Mouse (Mus musculus) MN1 (cell line): ENCODE results near the gene Zfp383.
"Not testable (repeated sequence)": the region's sequence is repeated elsewhere in the genome, so short reads cannot be mapped to it uniquely, and the experiment has no call there.

Source experiments
- DNase-seq: peaks from one replicate; pipeline ENCODE4 v3.0.0-alpha.2; 2016; ENCODE audit warnings: low spot score

Gene Zfp383

DNA sequence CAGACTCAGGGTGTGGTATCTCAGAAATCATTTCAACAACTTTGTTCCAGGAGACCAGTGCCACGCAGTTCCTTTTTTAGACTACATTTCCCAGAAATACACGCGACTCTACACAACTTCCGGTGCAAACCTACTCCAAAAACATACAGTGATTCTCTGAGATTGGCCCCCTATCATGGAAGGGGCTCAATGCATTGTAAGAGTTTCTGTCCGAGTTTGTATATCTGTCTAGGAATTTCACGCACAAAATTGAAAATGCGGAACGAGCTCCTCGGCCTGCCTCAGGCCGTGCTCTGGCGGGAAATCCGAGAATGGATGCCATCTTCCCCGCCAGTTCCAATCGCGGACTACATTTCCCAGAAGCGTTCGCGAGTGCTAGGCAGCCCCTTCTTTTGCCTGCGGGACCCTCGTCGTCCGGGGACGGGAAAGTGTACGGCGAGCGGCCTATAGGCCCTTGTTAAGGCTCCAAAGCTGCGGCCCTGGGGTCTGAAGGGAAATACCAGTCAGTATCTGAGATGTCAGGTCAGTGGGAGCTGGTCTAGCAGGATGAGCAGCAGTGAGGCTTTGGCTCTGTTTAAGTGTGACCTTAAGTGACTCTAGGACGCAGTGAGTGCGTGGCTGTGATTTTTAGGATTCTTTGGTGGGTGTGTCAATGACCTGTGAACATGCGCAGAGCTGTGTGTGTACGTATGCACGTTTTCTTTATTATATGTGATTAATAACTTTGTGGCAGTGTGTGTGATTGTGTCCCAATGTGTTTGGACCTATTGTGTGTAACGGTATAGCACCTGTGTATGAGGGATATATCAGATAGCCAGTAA, at the start of gene Zfp383:
Gene Zfp383, plus strand, starts transcription at position 94 of the 821 bp plus-strand sequence.
- peak; percentile 62 for DNase-seq

DNA sequence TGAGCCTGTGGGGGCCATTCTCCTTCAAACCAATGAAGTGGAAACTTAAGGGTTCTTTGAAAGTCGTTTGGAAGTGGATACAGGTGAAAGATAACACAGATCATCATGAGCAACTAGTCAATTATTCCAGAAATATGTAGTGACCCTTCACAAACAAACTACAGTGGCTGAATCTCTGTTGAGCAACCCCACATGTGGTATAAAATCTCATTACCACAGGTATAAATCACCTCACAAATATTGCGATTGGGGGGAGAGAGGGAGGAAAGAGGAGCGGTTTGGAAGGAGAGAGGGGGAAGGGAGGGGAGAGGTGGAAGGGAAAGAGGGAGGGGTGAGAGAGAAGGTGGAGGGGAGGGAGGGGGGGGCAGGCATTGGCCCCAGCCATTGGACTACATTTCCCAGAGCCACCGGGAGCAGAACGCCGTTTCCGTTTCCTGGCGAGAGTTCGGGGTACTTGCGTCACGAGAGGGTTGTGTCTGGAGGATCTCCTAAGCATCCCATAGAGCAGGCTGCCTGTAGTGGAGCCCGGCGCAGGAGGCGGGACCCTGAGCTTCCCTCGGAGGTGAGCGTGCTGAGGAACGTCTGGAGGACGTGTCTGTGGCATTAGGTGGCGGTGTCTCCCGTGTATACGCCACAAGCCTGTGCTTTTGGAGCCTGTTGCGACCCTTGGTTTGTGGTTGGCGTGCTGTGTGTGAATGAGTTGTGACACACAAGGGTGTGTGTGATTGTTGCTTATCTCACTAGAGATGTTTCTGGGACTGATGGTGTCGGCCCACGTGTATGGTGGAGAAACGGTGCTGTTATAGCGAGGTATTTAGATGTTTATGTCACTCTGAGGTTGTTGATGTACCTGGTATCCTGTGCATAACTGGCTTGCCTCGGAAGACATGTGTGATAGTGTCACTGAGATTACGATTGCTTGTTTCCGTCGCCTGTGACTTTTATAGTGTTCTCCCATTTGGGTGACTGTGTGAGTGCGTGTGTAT, 48.2 kb upstream of the Zfp383 start, which contains the start of gene Zfp420:
Gene Zfp420, plus strand, starts transcription at position 448 of the 986 bp plus-strand sequence.
- peak; percentile 90 for DNase-seq

DNA sequence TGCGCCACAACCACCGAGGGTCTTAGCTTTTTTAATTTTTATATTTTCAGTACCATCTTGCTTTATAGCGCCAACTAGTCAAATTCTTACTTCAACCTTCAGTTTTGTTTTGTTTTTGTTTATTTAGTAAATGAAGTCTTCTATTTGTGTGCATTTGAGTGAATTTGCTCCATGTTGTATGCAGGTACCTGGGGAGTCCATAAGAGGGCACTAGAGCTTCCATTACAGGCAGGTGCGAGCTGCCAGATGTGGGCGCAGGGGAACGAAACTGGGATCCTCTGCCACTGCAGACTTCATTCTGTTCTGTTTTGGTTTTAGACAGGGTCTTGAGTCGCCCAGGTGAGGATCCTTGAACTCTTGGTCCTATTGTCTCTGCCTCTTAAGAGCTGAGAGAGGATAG, 46.4 kb upstream of the Zfp383 start:
- DNase-seq, result peak; percentile 16

DNA sequence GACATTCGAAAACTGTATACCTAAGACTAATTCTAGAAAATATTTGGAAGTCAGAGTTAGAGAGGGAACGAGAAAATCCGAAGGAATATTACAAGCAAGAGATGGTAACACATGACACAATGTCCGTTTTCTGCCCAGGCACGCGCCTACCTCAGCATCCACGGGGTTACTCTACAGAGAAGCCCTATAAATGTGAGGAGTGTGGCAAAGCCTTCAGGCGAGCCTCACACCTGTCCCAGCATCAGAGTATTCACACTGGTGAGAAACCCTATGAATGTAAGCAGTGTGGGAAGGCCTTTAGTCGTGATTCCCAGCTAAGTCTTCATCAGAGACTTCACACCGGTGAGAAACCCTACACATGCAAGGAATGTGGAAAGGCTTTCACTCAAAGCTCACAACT, 33.8 kb upstream of the Zfp383 start:
- no peak for DNase-seq

DNA sequence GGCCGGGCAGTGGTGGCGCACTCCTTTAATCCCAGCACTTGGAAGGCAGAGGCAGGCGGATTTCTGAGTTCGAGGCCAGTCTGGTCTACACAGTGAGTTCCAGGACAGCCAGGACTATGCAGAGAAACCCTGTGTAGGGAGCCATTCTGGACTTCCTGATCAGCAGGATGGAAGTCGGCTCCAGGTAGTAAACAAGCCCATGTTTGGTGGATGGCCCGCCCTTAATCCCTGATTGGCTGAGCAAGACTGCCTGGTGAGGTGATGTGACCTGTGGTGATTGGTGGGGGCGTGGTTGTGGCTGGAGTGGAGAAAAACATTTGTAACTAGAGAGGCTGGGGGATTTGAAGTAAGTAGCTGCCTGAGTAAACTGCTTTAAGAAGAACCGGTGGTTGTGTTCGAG, 30.5 kb upstream of the Zfp383 start:
- DNase-seq, result not testable (repeated sequence)

DNA sequence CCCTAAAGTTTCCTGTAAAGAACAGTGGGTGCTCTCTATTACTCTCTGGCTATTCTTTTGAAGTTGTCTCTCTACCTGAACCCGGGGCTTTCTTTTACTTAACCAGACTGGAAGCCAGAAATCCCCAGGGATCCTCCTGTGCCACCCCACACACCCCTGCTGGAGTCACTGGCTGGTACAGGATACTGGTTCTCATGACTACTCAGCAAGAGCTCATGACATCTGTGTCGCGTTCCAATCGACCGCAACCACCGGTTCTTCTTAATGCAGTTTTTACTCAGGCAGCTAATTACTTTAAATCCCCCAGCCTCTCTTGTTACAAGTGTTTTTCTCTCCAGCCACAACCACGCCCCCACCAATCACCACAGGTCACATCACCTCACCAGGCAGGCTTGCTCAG, 28.0 kb upstream of the Zfp383 start:
- DNase-seq, result no peak

DNA sequence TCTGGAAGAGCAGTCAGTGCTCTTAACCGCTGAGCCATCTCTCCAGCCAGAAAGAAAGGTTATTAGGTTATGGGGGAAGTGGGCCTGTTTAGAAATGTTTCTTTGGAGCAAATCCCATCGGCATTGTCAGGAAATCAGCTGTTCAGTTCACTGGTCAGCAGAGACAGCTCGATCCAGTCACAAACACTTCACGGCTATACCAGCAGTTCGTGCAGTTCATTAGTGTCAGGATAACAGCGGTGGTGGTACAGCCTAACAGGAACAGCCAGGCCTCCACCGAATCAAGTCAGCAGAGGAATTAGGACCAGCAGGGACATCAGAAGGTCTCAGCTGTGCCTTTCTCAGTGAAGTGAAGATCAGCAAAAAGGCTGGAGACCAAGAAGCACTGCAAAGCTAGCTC, 27.1 kb upstream of the Zfp383 start:
- no peak for DNase-seq

DNA sequence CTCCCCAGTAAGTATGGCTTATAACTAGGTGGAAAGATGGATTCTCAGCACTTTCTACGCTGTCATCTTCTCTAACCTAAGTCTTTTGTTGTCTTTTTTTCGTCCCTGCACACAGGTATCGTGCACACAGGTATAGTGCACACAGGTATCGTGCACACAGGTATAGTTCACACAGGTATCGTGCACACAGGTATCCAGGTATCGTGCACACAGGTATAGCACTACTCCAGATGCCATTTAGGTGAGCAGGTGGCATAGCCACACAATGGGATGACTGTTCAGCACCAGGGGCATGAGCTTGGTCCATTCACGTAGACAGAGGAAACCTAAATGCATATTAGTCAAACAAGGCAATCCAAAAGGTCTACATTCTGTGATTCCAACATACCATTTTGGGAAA, 17.5 kb upstream of the Zfp383 start:
- no peak for DNase-seq

DNA sequence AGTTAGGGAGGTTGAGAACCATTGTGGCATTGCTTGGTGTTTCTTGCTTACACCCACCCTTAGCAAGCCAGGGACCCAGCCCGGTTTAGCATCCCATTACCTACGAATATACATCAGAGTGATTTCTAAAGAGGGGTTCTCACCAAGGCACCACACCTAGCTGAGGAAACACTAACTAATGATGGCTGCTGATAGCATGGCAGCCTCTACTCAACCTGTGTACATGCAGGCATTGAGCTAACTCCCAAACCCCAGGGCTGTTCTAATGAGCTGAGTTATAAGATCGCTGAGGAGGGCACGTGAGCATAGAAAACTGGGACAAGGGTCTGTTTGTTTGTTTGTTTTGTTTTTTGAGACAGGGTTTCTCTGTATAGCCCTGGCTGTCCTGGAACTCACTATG, 15.3 kb upstream of the Zfp383 start:
- DNase-seq, result no peak

DNA sequence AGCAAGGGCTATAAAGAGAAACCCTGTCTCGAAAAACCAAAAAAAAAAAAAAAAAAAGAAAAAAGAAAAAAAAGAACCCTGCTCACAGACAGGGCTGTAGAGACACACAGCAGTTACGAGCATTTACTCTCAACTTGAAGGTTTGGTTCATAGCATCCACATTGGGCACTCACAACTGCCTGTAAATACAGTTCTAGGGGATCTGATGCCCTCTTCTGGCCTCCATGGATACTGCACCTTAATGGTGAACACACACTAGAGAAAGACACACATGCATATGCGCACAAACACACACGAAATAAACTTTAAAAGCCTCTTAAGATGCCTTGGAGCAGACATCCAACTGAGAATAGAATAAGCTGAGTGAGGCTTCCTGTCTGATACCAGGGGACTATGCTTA, 9.7 kb upstream of the Zfp383 start:
- DNase-seq, result no peak

DNA sequence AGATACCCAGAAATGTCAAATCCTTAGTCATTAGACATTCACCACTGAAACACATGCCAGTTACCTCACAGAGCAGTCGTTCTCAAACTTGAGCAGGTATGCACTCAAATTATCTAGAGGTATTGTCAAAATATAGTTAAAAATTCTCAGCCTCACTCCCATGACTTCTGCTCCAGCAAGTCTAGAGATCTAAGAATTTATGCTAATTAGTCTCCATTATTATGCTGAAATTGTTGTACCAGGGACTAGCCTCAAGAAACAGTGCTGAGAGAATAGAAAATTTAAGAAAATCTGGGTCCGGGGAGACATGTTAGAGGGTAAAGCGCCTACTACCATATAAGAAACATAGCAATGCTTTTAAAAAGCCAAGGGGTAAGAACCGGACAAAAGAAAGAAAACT, 3.9 kb upstream of the Zfp383 start:
- DNase-seq, result no peak

DNA sequence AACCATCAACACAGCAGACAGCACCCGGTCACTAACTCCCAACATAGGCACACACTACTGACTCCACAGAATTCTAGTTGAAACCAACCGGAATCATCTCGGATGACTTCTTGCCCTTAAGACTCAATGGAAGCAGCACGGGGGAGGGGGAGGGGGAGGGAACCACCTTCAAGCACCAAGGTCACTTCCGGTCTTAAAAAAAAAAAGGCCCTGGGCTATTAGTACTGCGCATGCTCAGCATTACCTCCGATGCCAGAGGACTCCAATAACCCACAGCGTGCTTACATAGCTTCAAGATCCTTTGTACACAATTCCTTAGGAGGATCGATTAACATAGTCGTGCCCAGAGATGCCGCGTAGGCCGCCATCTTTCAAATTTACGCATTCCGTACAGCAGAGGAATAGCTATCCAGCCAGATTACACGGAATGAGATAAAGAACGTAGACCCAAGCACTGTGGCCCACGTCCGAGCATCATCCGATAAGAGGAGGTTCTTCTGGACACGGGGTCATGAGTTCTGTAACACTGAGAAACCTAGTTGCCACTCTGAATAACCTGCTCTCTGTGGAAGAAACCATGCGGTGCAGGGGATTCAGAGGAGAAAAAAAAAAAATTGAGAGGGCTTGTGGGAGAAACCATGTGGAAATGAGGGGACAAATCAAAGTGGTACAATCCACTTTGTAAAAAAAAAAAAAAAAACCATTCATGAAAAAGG, 1.9 kb upstream of the Zfp383 start, which contains the start of gene Zfp27:
Gene Zfp27, minus strand, starts transcription at position 607 of the 716 bp plus-strand sequence.
- peak; percentile 83 for DNase-seq

DNA sequence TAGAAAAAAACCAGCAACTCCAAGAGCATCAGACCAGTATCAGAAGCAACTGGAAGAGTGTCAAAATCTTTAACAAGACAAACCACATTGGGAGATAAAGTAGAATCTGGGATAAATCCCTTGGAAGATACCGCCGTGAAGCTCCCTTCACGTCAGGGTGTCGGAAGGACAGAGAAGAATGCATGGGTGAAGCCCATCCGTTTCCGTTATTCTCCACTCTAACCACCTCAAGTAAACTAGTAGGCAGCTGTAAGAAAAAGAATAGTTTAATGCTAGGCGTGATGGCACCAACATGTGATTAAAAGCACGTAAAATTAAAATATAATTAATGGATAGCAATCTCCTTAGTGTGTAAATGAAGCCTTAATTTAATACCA, 1.4 kb upstream of the Zfp383 start:
- no peak for DNase-seq

DNA sequence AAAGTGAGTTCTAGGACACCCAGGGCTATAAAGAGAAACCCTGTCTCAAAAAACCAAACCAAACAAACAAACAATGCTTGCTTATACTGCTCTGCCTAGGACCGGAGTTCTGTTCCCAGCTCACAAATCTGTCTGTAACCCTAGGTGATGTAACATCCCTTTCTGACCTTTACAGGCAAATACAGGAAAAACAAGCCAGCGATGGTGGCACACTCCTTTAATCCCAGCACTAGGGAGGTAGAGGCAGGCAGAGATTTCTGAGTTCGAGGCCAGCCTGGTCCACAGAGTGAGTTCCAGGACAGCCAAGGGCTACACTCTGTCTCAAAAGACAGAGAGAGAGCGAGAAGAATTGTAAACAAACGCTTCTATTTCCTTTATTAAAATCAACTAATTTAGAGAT, 817 bp upstream of the Zfp383 start:
- DNase-seq, result peak; percentile 8

DNA sequence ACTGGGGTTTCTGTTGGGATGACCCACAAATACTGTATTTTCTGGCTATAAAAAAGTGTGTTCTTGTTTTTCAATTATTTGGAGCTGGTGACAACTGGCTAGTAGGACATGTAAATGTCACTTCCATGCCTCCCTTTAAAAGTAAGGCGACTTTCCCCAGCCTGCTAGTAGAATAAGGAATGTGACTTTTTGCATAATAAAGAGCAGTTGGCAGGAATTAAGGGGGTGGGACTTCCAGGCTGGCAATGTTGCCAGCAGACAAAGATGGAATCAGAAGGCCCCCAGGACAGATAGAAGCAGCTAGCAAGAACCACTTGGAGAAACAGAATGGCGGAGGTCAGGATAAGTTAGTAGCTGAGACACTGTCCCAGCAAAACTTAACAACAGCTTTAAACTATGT, 2.2 kb downstream of the Zfp383 start:
- DNase-seq, result no peak

DNA sequence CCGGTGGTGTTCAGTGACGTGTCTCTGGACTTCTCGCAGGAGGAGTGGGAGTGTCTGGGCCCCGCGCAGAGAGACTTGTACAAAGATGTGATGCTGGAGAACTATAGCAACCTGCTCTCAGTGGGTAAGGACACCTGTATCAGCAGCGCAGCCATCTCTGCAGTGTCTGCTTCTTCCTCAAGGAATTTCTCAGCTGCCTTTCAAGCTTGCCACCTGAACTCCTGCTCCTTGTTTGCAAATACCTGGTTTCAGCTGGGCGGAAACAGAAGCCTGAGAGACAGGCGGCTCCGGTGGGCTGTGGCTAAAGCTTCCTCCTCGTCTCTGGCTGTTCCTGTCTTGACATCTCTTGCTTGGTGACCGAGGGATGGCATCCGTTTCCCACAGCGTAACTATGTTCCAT, 4.1 kb downstream of the Zfp383 start:
- DNase-seq, result no peak

DNA sequence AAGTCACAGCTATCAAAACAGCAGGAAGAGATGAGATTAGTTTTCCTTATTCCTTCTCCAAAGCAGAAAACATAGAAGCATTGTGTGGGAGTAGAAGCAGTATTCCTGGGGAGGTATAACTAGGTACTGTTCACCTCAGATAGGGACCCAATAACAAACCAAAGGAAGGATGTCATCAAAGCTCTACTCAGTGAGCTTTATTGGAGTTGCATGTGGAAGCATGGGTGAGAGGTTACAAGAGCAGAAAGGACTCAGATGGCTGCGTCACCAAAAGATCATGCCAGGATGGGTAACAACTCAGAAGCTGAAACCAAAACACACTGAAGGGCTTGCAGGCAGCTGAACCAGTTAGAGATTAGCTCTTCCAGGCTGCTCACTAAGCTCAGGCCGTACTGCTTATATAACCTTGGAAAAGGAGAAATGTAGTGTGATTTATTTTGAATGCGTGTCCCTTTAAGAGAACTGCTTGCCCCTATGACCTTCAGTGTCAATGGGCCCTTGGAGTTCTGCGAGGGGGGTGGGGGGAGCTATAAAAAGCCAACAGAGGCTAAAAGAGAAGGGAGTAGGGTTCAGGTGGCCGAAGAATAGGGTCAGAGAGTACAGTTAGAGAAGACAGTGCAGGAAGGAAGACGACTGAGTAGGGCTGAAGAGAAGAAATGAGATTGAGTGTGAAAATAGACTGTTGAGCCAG, 9.5 kb downstream of the Zfp383 start:
- DNase-seq, result no peak

DNA sequence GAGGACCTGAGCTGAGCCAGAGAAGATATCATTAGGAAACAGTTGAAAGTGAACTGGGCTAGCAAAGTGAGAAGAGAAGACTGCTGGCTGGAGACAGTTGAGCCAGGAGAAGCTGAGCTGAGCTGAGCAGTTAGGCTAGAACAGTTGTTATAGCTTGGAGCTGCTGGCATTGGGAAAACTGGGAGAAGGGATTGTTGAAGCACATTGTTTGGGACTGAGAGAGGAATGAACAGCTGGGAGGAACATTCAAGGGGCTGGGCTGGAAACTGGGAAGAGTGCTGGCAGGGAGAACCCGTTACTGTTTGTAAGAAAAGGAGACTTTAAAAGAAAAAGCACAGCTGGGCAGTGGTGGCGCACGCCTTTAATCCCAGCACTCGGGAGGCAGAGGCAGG, 10.0 kb downstream of the Zfp383 start:
- DNase-seq, result no peak

DNA sequence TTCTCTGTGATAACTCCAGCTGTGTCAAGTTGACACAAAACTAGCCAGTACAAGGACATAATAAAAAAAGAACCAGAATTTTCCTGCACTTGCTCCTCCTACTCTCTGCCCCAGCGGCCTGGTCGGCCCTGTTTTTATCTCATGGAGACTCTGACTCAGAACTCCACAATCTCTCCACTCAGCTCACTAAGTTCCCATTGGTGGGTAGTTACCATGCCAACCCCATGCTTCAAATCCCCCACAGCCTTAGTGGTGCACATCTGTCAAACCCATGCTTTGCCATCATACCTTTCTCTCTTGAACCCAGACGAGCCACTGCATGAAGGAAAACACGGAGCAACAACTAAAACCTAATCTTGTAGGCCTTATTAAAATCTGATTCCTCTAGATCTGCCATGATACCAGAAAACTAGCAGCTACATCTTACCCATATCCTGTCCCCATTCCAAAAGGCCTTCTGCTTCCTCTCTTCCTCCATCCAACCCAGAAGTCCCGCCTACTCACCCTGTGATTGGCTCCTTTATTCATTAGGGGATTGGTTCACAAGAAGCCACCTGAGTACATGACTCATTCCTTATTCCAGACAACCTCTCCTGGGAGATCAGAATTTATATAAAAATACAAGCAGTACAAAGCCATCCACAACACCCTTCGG, 13.5 kb downstream of the Zfp383 start:
- DNase-seq, result no peak

DNA sequence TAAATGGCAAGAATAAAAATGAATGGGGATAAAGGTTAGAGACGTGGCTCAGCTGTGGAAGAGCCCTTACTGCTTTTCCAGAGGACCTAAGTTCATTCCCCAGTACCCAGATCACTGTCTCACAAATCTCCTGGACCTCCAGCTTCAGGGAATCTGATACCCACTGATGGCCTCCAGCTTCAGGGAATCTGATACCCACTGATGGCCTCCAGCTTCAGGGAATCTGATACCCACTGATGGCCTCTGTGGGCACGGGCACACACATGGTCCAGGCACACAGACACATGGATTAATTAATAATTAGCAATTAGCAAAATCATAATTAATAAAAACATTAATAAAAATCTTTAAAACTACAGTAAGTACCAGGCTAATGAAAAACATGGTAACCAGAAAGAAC, 14.8 kb downstream of the Zfp383 start:
- DNase-seq, result no peak

DNA sequence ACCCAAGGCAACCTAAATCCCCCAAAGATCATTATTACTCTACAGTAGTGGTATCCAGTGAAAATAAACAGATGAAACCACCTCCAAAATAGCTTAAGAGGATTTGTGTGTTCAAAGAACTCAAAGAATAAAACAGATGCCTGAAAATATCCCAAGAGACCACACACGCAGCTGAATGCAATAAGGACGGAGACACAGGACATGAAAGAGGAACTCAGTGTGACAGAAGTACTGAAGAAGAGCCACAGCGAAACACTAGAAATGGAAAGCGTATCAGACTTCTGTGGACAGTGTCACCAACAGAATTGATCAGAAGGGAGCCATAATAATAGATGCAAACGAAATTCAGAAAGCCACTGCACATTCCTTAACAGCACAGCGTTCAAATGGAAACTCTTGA, 30.8 kb downstream of the Zfp383 start:
- DNase-seq, result no peak
